Mouse (Mus musculus) frontal cortex, postnatal 14 days (tissue): ENCODE measurements around the gene Cttn.

Experiments used
- DNase-seq, 2 experiments: peaks; one replicate each; pipeline ENCODE4 v3.0.0; 2022; ENCODE audit warnings: low spot score in 2 of 2

Gene Cttn

GRCm38 (mm10) chr7:144470545-144471059, at the start of gene Cttn:
Cttn (minus strand) TSS chr7:144471009.
- DNase-seq, result peak; percentile 82

DNA sequence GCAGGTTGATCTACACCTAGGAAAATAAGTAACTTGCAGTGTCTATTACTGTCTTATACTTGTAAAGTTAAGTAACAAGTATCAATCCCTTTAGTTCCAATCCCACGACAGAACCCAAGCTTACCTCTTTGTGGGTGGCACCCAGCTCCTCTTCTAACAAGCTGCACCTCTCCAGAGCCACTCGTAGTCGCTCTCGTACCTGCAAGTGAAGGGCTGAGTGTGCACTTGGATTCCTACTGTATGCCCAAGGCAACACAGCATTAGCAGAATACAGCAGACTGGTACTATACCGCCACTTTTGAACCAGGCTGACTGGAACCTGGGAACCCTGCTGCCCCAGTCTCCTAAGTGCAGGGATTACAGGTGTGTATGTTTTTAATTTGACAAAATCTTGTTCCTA, 49.0 kb upstream of the Cttn start:
- no peak for DNase-seq

DNA sequence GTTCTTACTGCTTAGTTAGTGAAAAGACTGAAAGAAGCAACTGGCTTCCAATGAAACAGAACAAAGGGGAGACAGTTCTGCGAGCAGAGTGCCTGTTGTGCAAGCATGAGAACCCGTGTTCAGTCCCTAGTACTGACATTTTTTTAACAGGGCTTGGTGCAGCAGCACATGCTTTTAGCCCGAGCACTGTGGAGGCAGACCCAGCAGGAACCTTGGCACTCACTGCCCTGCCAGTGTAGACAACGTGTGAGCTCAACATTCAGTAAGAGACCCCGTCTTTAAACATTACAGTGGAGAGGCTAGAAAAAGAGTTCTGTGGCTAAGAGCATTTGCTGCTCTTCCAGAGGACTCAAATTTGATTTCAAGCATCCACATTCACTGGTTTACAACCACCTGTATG, 45.9 kb upstream of the Cttn start:
- no peak for DNase-seq

GRCm38 (mm10) chr7:144509090-144509489, 38.3 kb upstream of the Cttn start:
- no peak for DNase-seq

DNA sequence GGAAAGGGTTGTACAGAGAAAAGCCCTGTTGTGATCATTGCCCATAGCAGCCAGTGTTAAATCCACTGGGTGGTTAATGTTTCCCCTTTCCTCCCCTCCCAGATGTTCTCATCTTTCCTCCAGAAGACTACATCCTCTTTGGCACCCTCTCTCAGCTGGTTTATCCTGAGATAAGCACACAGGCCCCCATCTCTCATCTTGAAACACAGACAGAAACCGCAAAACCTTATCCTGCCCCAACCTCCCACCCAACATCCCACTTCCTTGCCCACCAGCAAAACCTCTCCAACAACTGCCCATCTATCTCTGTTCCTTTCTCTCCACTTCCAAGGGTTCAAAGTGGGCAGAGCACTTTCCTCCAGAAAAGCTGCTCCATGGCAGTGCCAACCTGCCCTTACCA, 36.0 kb upstream of the Cttn start:
- DNase-seq, result no peak

DNA sequence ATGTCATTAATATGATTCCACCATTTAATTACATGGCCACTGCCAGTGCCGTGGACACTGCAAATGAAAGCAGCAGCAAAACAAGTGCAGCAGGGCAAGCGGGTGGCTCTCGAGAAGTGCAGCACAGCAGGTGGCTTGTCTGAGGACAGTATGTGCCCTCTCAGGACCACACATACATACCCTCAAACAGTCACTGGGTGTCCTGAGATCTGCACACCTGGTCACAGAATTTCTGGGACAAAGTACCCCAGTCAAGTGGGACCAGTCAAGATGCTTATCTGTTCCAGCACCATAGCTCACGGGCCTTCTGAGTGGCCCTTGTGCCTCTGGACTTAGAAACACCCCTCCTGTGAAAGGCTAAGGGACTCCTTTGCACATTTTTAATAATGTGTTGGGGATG, 33.1 kb upstream of the Cttn start:
- DNase-seq, result no peak

DNA sequence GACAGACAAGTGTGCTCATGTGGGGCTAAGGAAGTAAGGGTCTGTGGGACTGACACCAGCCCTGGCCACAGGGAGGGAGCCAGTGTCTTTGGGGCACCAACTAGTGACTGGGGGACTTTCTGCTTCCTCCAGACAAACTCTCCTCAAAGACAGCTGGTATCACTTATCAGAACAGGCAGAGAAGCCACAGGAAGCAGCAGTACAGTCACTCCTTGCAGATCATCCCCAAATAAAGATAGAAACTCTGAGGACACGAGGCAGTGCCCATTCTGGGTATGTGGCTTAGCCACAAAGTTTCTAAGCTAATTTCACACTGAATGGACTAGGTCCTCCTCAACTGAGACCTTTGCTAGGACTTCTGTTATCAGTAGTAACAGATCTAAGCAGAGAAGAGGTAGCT, 22.1 kb upstream of the Cttn start:
- DNase-seq, result no peak

GRCm38 (mm10) chr7:144490201-144490873, 19.5 kb upstream of the Cttn start:
- DNase-seq, result no peak

DNA sequence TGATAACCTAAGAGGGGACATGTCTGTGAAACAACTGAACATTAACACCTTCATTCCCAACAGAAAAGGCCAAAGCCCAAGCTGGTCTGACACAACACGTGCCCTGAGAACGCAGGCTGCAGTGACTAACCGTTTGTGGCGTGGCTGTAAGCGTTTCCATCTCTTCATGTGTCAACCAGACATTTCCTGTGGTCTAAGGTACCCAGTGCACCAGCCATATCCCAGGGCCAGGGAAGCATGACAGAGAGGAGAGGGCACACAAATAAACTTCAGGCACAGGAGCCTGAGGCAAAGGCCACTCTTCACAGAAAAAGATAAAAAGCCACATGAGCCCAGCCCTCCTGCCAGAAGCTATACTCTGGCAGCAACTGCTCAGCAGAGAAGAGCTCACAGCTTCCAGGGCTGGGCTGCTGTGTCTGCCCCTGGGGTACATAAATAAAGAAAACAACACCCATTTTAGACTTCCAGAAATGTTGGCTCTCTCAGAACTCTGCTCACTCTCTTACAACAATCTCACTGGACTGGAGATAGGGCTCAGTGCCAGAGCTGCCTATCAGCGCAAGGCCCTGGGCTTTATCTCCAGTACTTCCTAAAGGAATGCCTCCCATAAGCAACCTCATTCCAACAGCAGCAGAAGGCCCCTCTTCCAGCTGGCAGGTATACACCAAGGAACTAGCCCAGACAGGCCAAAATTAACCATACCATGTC, 18.4 kb upstream of the Cttn start:
- DNase-seq, result no peak

DNA sequence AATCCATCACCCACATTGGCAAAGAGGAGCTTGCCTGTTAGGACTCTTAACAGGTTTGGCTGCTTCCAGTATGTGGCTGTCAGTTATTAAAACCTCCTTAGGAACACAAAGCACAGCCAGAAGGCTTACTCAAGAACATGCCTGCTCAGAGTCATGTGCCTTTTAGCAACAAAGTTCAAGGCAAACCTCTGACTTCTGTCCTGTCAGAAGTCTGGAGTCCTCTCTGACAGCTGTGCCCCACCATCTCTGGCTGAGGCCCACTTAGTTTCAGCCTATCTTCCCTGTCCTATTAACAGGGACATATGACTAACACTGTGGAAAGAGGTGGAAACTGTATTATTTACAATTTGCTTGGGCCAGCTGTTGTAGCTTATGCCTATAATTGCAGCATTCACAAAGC, 9.5 kb upstream of the Cttn start:
- DNase-seq, result no peak

GRCm38 (mm10) chr7:144479569-144479968, 8.8 kb upstream of the Cttn start:
- peak; percentile 17 to 47 for DNase-seq

- no peak for DNase-seq
These were observed 4.9 kb upstream of the Cttn start for GRCm38 (mm10) chr7:144475741-144476140.

DNA sequence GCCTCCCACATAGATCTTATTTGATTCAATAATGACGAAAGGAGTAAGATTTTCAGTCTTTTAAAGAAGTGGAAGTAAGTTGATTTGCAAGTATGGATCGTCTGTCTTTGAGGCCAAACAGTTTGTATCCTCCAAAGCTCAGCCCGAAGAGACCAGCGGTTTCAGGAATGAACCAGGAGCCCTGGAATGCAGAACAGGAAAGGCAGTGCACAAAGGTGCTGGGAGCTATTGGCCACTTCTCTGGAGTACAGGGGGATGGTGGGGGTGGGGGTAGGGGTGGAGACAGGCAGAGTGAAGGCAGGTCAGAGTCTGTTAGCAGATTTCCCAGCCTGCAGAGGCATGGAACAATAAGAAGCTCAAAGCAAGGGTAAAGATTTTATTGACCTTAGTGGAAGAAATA, 2.7 kb upstream of the Cttn start:
- no peak for DNase-seq

DNA sequence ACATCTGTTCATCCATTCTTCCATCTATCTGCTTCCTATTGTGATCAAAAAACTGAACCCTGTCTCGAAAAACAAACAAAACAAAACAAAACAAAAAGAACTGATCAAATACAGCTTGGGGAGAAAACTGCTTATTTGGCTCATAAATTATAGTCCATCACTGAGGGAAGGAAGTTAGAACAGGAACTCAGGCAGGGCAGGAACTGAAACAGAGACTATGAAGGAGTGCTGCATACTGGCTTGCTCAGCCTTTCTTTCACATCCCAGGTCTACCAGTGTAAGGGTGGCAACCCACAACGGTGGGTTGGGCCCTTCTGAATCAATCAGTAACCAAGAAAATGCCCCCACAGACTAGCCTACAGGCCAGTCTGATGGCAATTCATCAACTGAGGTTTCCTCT, 294 bp upstream of the Cttn start:
- no peak for DNase-seq

GRCm38 (mm10) chr7:144469908-144470544, 783 bp downstream of the Cttn start:
- peak in 1 of 2 experiments; percentile 16 for DNase-seq

GRCm38 (mm10) chr7:144469181-144469641, 1.6 kb downstream of the Cttn start:
- no peak for DNase-seq

- no peak for DNase-seq
These were observed 2.1 kb downstream of the Cttn start for GRCm38 (mm10) chr7:144468741-144469140.

GRCm38 (mm10) chr7:144462577-144462976, 8.2 kb downstream of the Cttn start:
- no peak for DNase-seq

DNA sequence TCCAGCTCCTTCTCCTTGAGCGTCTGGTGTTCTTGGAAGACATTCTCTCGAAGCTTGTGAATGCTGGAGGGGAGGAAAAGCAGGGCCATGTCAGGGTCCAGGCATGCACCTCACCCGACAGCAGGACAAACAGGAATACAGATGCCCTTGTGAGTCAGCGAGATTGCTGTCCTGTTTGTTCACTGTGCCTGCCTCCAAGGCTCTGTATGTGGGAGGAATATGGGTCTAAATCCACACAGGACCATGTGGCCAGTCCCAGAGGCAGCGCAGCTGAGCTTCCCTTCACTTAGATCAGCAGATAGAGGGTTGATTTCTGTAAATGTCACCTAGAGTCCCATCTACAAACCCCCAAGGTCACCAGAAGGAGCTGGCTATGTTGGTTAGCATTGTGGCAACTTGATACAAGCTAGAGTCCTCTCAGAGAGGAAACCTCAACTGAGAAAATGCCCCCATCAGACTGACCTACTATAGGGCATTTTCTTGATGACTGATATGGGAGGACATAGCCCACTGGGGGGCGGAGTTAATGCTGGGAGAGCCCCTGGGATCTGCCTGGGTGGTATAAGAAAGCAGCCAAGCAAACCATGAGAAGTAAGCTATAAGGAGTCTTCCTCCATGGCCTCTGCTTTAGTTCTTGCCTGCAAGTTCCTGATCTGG, 9.4 kb downstream of the Cttn start:
- DNase-seq, result no peak

- DNase-seq, result no peak
These were observed 11.9 kb downstream of the Cttn start for GRCm38 (mm10) chr7:144458881-144459280.

DNA sequence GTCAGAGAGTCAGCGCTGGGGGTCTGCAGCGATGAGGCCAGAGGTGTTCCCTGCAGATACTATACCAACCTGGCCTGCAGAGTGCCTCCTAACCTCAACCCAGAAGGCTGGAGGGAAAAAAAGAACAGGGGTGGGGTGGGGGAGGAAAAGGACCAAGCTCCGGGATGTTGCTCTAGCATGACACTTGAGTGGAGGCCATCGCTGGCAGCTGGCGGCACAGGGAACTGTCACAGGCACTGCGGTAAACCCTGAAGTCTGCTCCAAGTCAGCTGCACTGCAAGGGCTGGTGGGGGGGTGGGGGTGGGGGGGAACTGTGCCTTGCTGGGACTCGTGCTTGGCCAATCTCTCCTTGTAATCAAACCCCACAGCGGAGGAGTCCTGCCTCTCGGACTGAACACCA, 20.1 kb downstream of the Cttn start:
- no peak for DNase-seq
